Mouse (Mus musculus): ENCODE measurements around the gene H2afy. TPM values are rescaled to one million over a fixed set of nuclear protein-coding genes. Genes with fewer than 3 reads are reported as not detected.
A peak's percentile ranks its signal among the peaks of the same experiment; 100 is the strongest.

The H2afy gene
- polyA plus RNA-seq, 1 experiment from 2014 or later = 538 TPM

DNA sequence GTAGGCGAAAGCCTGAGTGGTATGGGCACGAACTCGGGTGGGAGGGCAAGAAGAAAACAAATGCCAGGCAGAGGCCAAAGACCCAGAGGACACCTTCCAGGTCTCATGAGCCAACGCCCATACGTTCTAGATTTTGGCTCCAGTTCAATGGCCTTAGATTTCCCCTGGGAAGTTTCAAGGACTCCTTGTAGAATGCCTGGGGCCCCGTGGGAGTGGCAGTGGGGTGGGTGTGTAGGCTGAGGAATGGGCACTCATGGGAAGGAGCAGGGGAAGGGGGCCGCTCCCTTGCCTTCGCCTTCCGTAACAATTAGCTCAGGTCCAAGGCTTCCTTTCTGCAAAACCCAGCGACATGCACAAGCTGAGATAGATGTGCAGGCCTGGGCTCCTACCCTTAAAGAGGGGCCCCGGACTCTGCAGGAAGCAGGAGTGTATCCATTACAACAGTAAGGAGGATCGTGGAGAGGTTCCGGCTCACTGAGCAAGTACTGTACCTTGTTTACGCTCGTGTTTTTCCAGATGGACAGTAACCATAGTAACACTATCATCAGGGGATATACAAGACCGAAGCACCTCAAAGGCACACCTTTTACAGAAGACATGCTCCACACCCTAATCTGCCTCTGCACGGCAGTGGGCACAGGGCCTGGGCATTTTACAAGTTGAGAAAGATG lies 27.2 kb downstream of the H2afy start:
- no peaks in the 10 kb centered on the region for H3K9me3 ChIP-seq
- WGBS = 73% methylated on average over 17 of the region's 17 CpGs
- H3K9ac ChIP-seq = no peak overlapping the region
- no peak overlapping the region for H3K4me2 ChIP-seq (replicated peaks)
- H3K27ac ChIP-seq = no peak overlapping the region
- H3K27me3 ChIP-seq = no peaks in the 10 kb centered on the region
- peaks cover 24% of the 10 kb centered on the region for H3K36me3 ChIP-seq
- ATAC-seq (ENCODE audit: insufficient number of reproducible peaks, insufficient read depth, low FRiP score, low TSS enrichment) = no peak
- no peak overlapping the region for H3K4me3 ChIP-seq
- H3K4me1 ChIP-seq = peaks cover 63% of the 10 kb centered on the region

GRCm38 (mm10) chr13:56104971-56105391 lies 31.2 kb downstream of the H2afy start:
- Histone ChIP-seq H3K36me3 (peaks cover 37% of the 10 kb centered on the region), H3K27ac (no peak overlapping the region), H3K4me3 (no peak overlapping the region), H3K9me3 (no peaks in the 10 kb centered on the region), H3K4me2 (replicated peaks) (no peak overlapping the region), H3K27me3 (no peaks in the 10 kb centered on the region), H3K4me1 (peaks cover 47% of the 10 kb centered on the region), H3K9ac (no peak overlapping the region)
- no peak for ATAC-seq (ENCODE audit: insufficient number of reproducible peaks, insufficient read depth, low FRiP score, low TSS enrichment)
- 78% methylated on average over 6 of the region's 6 CpGs for WGBS

GRCm38 (mm10) chr13:56103796-56104746 lies 32.1 kb downstream of the H2afy start:
- H3K4me1 ChIP-seq = peaks cover 38% of the 10 kb centered on the region
- no peak overlapping the region for H3K27ac ChIP-seq
- no peaks in the 10 kb centered on the region for H3K9me3 ChIP-seq
- no peak overlapping the region for H3K4me3 ChIP-seq
- peaks cover 41% of the 10 kb centered on the region for H3K36me3 ChIP-seq
- no peak overlapping the region for H3K9ac ChIP-seq
- no peaks in the 10 kb centered on the region for H3K27me3 ChIP-seq
- no peak for ATAC-seq (ENCODE audit: insufficient number of reproducible peaks, insufficient read depth, low FRiP score, low TSS enrichment)
- WGBS = 91% methylated on average over 26 of the region's 26 CpGs
- H3K4me2 ChIP-seq (replicated peaks) = no peak overlapping the region

- 60% methylated on average over 9 of the region's 9 CpGs for WGBS
- no peak overlapping the region for H3K4me2 ChIP-seq (replicated peaks)
- H3K27ac ChIP-seq = no peak overlapping the region; the same call in 1 of the 2 replicates
- H3K27me3 ChIP-seq = no peaks in the 10 kb centered on the region
- no peak overlapping the region for H3K9ac ChIP-seq
- H3K36me3 ChIP-seq = peaks cover 47% of the 10 kb centered on the region
- H3K4me1 ChIP-seq = peaks cover 27% of the 10 kb centered on the region
- no peak overlapping the region for H3K4me3 ChIP-seq
- no peaks in the 10 kb centered on the region for H3K9me3 ChIP-seq
- ATAC-seq (ENCODE audit: insufficient number of reproducible peaks, insufficient read depth, low FRiP score, low TSS enrichment) = 0 out of 2 replicates have a peak, but pooled peaks have one; percentile 47
These were observed 34.0 kb downstream of the H2afy start for GRCm38 (mm10) chr13:56102160-56102559.

- no peak overlapping the region for H3K27ac ChIP-seq
- H3K36me3 ChIP-seq = peaks cover 80% of the 10 kb centered on the region
- H3K9me3 ChIP-seq = no peaks in the 10 kb centered on the region
- H3K4me1 ChIP-seq = peaks cover 2% of the 10 kb centered on the region; the same call in 1 of the 2 replicates
- no peak for ATAC-seq (ENCODE audit: insufficient number of reproducible peaks, insufficient read depth, low FRiP score, low TSS enrichment)
- no peak overlapping the region for H3K9ac ChIP-seq
- H3K27me3 ChIP-seq = no peaks in the 10 kb centered on the region
- 90% methylated on average over 18 of the region's 18 CpGs for WGBS
- no peak overlapping the region for H3K4me3 ChIP-seq
- no peak overlapping the region for H3K4me2 ChIP-seq (replicated peaks)
These were observed 40.5 kb downstream of the H2afy start for GRCm38 (mm10) chr13:56095601-56096195.

DNA sequence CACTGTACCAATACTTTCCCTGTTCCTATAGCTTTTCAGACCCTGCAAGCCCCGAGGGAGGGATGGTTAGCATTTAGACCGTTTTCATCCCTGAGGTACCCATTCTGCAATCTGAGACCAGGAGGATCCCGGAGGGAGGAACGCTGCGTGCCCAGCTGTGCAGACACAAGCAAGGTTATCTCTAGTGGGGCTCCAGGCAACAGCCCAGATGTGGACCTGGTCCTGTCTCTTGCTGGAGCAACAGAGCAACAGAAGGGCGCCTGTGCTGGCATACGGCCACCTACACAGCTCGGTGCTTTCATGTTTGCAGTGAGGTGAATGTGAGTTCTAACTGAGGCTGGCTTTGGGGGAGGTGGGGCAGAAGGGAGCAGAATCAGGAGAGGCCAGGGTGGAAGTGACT lies 41.6 kb downstream of the H2afy start:
- Histone ChIP-seq H3K4me3 (no peak overlapping the region), H3K9ac (no peak overlapping the region), H3K4me1 (peaks cover 2% of the 10 kb centered on the region; the same call in 1 of the 2 replicates), H3K27ac (no peak overlapping the region), H3K4me2 (replicated peaks) (no peak overlapping the region), H3K9me3 (no peaks in the 10 kb centered on the region), H3K36me3 (peaks cover 81% of the 10 kb centered on the region), H3K27me3 (no peaks in the 10 kb centered on the region)
- 77% methylated on average over 8 of the region's 8 CpGs for WGBS
- ATAC-seq (ENCODE audit: insufficient number of reproducible peaks, insufficient read depth, low FRiP score, low TSS enrichment) = no peak

GRCm38 (mm10) chr13:56093680-56094079 lies 42.5 kb downstream of the H2afy start:
- 86% methylated on average over 3 of the region's 3 CpGs for WGBS
- Histone ChIP-seq H3K4me3 (no peak overlapping the region), H3K4me2 (replicated peaks) (no peak overlapping the region), H3K9ac (no peak overlapping the region), H3K4me1 (peaks cover 7% of the 10 kb centered on the region), H3K27ac (no peak overlapping the region), H3K9me3 (no peaks in the 10 kb centered on the region), H3K36me3 (peaks cover 89% of the 10 kb centered on the region), H3K27me3 (no peaks in the 10 kb centered on the region)
- no peak for ATAC-seq (ENCODE audit: insufficient number of reproducible peaks, insufficient read depth, low FRiP score, low TSS enrichment)

- no peaks in the 10 kb centered on the region for H3K9me3 ChIP-seq
- no peak overlapping the region for H3K27ac ChIP-seq
- H3K4me2 ChIP-seq (replicated peaks) = no peak overlapping the region
- peaks cover 93% of the 10 kb centered on the region for H3K36me3 ChIP-seq
- WGBS = 87% methylated on average over 5 of the region's 5 CpGs
- peaks cover 12% of the 10 kb centered on the region for H3K4me1 ChIP-seq
- ATAC-seq (ENCODE audit: insufficient number of reproducible peaks, insufficient read depth, low FRiP score, low TSS enrichment) = no peak
- H3K4me3 ChIP-seq = no peak overlapping the region
- H3K27me3 ChIP-seq = no peaks in the 10 kb centered on the region
- no peak overlapping the region for H3K9ac ChIP-seq
These were observed 43.6 kb downstream of the H2afy start for GRCm38 (mm10) chr13:56092606-56093005.

GRCm38 (mm10) chr13:56090597-56090996 lies 45.6 kb downstream of the H2afy start:
- H3K36me3 ChIP-seq = peaks cover 87% of the 10 kb centered on the region

GRCm38 (mm10) chr13:56088602-56089001 lies 47.6 kb downstream of the H2afy start:
- Histone ChIP-seq H3K9ac (no peak overlapping the region), H3K36me3 (peaks cover 83% of the 10 kb centered on the region), H3K4me3 (no peak overlapping the region), H3K27me3 (no peaks in the 10 kb centered on the region), H3K9me3 (no peaks in the 10 kb centered on the region), H3K27ac (peak overlapping the region; percentile 20; the same call in 1 of the 2 replicates), H3K4me1 (peaks cover 10% of the 10 kb centered on the region; the same call in 1 of the 2 replicates), H3K4me2 (replicated peaks) (no peak overlapping the region)
- 82% methylated on average over 13 of the region's 13 CpGs for WGBS
- ATAC-seq (ENCODE audit: insufficient number of reproducible peaks, insufficient read depth, low FRiP score, low TSS enrichment) = no peak

More at GRCm38 (mm10) chr13:56090597-56090996, 45.6 kb downstream of the H2afy start:
- no peak overlapping the region for H3K9ac ChIP-seq
- no peak overlapping the region for H3K4me2 ChIP-seq (replicated peaks)
- no peak for ATAC-seq (ENCODE audit: insufficient number of reproducible peaks, insufficient read depth, low FRiP score, low TSS enrichment)
- no peak overlapping the region for H3K27ac ChIP-seq
- peaks cover 12% of the 10 kb centered on the region; the same call in 1 of the 2 replicates for H3K4me1 ChIP-seq
- H3K27me3 ChIP-seq = no peaks in the 10 kb centered on the region
- no peaks in the 10 kb centered on the region for H3K9me3 ChIP-seq
- 82% methylated on average over 2 of the region's 2 CpGs for WGBS
- no peak overlapping the region for H3K4me3 ChIP-seq

GRCm38 (mm10) chr13:56087936-56088335 lies 48.2 kb downstream of the H2afy start:
- H3K4me3 ChIP-seq = no peak overlapping the region
- ATAC-seq (ENCODE audit: insufficient number of reproducible peaks, insufficient read depth, low FRiP score, low TSS enrichment) = no peak
- H3K36me3 ChIP-seq = peaks cover 83% of the 10 kb centered on the region
- H3K27me3 ChIP-seq = no peaks in the 10 kb centered on the region
- peaks cover 10% of the 10 kb centered on the region; the same call in 1 of the 2 replicates for H3K4me1 ChIP-seq
- H3K27ac ChIP-seq = no peak overlapping the region
- no peak overlapping the region for H3K4me2 ChIP-seq (replicated peaks)
- no peak overlapping the region for H3K9ac ChIP-seq
- no peaks in the 10 kb centered on the region for H3K9me3 ChIP-seq
- 67% methylated on average over 19 of the region's 19 CpGs for WGBS

All from embryonic facial prominence, embryonic 12.5 days (tissue).